Mouse (Mus musculus): ENCODE results near the gene Atp2b1. TPM values are rescaled to one million over a fixed set of nuclear protein-coding genes. Genes with fewer than 3 reads are reported as not detected.

Atp2b1 gene
- total and polyA plus RNA-seq, 3 experiments = 23.5 to 26.6 TPM; not detected in 1

- no peak overlapping the region for H3K4me3 ChIP-seq (ENCODE audit: control insufficient read depth in 1 of 2, insufficient read depth in 1 of 2, low read depth in 2 of 2, low read length in 2 of 2)
- no peaks in the 10 kb centered on the region for H3K4me1 ChIP-seq (ENCODE audit: control insufficient read depth in 1 of 2, insufficient read depth in 2 of 2, low read length in 2 of 2)
- no peaks in the 10 kb centered on the region for H3K79me2 ChIP-seq (ENCODE audit: control insufficient read depth, insufficient read depth, low read length, poor library complexity)
- no peaks in the 10 kb centered on the region for H3K36me3 ChIP-seq (ENCODE audit: control insufficient read depth in 1 of 2, insufficient read depth in 2 of 2, low read length in 2 of 2)
- H3K9ac ChIP-seq (ENCODE audit: control insufficient read depth, low read depth, low read length, poor library complexity, severe bottlenecking) = no peak overlapping the region
- no peak for TF ChIP-seq ZKSCAN1 (IDR thresholded peaks at IDR 0.05; ENCODE audit: low read depth, low read length)
- no peak overlapping the region for H3K27ac ChIP-seq (ENCODE audit: control insufficient read depth, low read depth, low read length)
- H3K9me3 ChIP-seq (replicated peaks; ENCODE audit: insufficient read depth, low read length) = no peaks in the 10 kb centered on the region
- H3K27me3 ChIP-seq (ENCODE audit: control insufficient read depth in 1 of 2, insufficient read depth in 2 of 2, low read length in 2 of 2) = no peaks in the 10 kb centered on the region
- no peak for DNase-seq (ENCODE audit: low read depth, low spot score)
These were observed 115.6 kb downstream of the Atp2b1 start for GRCm38 (mm10) chr10:99029844-99030243.

DNA sequence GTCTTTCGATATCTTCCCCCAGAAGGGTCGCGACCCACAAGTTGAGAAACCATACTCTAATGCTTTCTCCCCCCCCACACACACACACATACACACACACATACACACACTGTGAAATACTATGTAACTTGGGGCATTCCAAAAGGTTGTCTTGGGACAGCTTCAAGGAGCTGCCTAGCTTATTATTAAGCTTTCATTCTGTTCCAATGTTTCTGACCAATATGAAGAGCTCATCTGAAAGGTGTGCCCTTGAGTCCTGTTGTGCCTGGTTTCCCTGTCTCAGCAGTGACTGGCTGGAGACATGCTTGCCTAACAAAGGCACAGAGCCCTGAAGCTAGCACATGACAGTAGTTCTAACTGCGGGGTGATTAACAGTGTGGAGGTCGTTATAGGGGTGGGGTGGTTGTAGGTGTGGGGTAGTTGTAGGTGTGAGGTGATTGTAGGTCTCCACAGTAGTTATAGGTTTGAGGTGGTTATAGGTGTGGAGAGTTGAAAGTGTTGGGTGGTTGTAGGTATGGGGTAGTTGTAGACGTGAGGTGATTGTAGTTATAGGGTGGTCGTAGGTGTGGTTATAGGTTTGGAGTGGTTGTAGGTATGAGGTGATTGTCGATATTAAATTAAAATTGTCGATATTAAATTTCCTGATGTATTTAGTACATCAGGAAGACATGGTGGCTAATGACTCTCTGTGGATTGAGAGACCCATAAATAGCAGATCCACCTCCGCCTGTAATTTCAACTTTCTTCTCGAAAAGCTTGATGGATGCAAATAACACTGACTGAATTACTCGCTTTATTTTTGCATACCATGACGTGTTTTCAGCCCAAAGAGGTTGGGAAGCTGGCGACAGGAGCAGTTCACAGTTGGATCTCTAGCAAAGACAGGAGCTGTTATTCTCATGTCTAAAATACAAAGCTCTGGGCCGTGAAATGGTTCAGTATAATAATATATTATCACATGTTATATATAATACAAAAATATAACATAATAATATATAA, 119.9 kb downstream of the Atp2b1 start:
- TF ChIP-seq MAX (IDR thresholded peaks at IDR 0.05; ENCODE audit: low read length) (no peak), TAL1 (IDR thresholded peaks at IDR 0.05; ENCODE audit: low read length) (no peak), TBP (IDR thresholded peaks at IDR 0.05; ENCODE audit: low read depth, low read length) (no peak), CTCF (IDR thresholded peaks at IDR 0.05 in 2 of 3, conservative IDR thresholded peaks at IDR 0.05 in 1 of 3; ENCODE audit: control insufficient read depth in 1 of 3, insufficient read depth in 1 of 3, low read depth in 2 of 3, low read length in 3 of 3, poor library complexity in 1 of 3, severe bottlenecking in 1 of 3) (no peak), UBTF (IDR thresholded peaks at IDR 0.05; ENCODE audit: borderline replicate concordance, insufficient read depth, low read depth, low read length) (no peak)
- Histone ChIP-seq H3K9ac (ENCODE audit: control insufficient read depth, low read depth, low read length, poor library complexity, severe bottlenecking) (no peak overlapping the region), H3K9me3 (replicated peaks; ENCODE audit: insufficient read depth, low read length) (no peaks in the 10 kb centered on the region), H3K27ac (ENCODE audit: control insufficient read depth, low read depth, low read length) (no peak overlapping the region), H3K4me1 (ENCODE audit: control insufficient read depth in 1 of 2, insufficient read depth in 2 of 2, low read length in 2 of 2) (no peaks in the 10 kb centered on the region), H3K4me3 (ENCODE audit: control insufficient read depth in 1 of 2, insufficient read depth in 1 of 2, low read depth in 2 of 2, low read length in 2 of 2) (no peak overlapping the region), H3K79me2 (ENCODE audit: control insufficient read depth, insufficient read depth, low read length, poor library complexity) (no peaks in the 10 kb centered on the region), H3K27me3 (ENCODE audit: control insufficient read depth in 1 of 2, insufficient read depth in 2 of 2, low read length in 2 of 2) (no peaks in the 10 kb centered on the region; a peak in 1 of 4 replicates), H3K36me3 (ENCODE audit: control insufficient read depth in 1 of 2, insufficient read depth in 2 of 2, low read length in 2 of 2) (no peaks in the 10 kb centered on the region)
- DNase-seq (ENCODE audit: low read depth, low spot score) = no peak

DNA sequence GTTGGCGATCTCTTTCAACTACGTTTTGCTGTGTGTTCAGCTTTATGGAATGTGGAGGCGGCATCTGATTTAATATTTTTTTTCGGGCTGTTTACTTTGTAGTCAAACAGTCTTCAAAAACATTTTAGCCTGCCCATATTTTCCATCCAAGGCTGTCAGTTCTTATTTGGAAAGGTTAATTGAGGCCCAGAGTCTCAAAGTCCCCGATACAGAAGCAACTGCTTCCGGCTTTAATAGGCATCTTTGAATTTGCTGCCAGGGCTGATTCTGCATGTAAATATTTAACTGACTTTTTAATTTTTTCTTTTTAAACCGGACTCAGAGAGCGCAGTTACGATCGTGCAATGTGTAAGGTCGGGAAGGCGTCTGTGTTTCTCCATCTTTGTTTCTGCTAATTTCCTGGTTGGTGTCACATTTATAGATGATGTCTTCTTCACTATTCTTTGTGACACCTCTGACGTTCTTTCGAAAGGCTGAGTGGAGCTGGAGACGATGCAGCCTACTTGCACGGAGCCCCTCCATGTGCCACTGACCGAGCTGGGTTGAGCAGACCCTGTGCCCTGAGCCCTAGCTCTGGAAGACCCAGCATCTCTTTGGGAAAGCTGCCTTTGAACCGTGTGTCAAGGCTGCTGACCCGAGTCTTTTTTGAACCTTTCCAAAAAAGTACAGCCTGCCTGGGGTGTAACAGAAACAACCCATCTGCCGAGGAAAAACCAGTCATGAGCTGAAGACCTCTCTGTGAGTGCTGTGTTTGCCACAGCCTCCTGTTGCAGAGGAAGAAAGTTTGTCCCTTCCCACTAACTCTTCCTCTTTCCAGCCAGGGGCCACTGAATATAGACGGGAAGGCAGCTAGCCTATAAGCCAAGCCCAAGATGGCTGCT, 123.2 kb downstream of the Atp2b1 start:
- TF ChIP-seq GABPA (IDR thresholded peaks at IDR 0.05; ENCODE audit: low read depth, low read length) = no peak
- TF ChIP-seq MAX (IDR thresholded peaks at IDR 0.05; ENCODE audit: low read length) = no peak
- TF ChIP-seq NRF1 (IDR thresholded peaks at IDR 0.05; ENCODE audit: insufficient read depth, low read depth, low read length, poor library complexity, severe bottlenecking) = no peak
- TF ChIP-seq MAFK (IDR thresholded peaks at IDR 0.05; ENCODE audit: borderline replicate concordance, low read depth, low read length) = no peak
- no peak for TF ChIP-seq E2F4 (IDR thresholded peaks at IDR 0.05; ENCODE audit: borderline replicate concordance, low read depth, low read length)
- no peak for TF ChIP-seq EP300 (IDR thresholded peaks at IDR 0.05; ENCODE audit: low read depth in 1 of 2, low read length in 2 of 2)
- TF ChIP-seq BHLHE40 (IDR thresholded peaks at IDR 0.05; ENCODE audit: borderline replicate concordance, low read depth, low read length) = no peak
- no peak for TF ChIP-seq MYB (IDR thresholded peaks at IDR 0.05; ENCODE audit: low read depth, low read length)
- no peaks in the 10 kb centered on the region for H3K79me2 ChIP-seq (ENCODE audit: control insufficient read depth, insufficient read depth, low read length, poor library complexity)
- no peaks in the 10 kb centered on the region for H3K9me3 ChIP-seq (replicated peaks; ENCODE audit: insufficient read depth, low read length)
- H3K9ac ChIP-seq (ENCODE audit: control insufficient read depth, low read depth, low read length, poor library complexity, severe bottlenecking) = no peak overlapping the region
- no peak overlapping the region for H3K4me3 ChIP-seq (ENCODE audit: control insufficient read depth in 1 of 2, insufficient read depth in 1 of 2, low read depth in 2 of 2, low read length in 2 of 2)
- H3K4me1 ChIP-seq (ENCODE audit: control insufficient read depth in 1 of 2, insufficient read depth in 2 of 2, low read length in 2 of 2) = no peaks in the 10 kb centered on the region
- H3K27me3 ChIP-seq (ENCODE audit: control insufficient read depth in 1 of 2, insufficient read depth in 2 of 2, low read length in 2 of 2) = no peaks in the 10 kb centered on the region; a peak in 1 of 4 replicates
- no peak for DNase-seq (ENCODE audit: low read depth, low spot score)
- H3K27ac ChIP-seq (ENCODE audit: control insufficient read depth, low read depth, low read length) = no peak overlapping the region
- H3K36me3 ChIP-seq (ENCODE audit: control insufficient read depth in 1 of 2, insufficient read depth in 2 of 2, low read length in 2 of 2) = no peaks in the 10 kb centered on the region
